Mouse (Mus musculus) cerebellum, postnatal 10 days (tissue): Measurements from ENCODE around the gene Snca.

Experiments used
- DNase-seq, 2 experiments: peaks; one replicate each; pipeline ENCODE4 v3.0.0; 2021; ENCODE audit warnings: mixed read lengths in 2 of 2

Snca gene

DNA sequence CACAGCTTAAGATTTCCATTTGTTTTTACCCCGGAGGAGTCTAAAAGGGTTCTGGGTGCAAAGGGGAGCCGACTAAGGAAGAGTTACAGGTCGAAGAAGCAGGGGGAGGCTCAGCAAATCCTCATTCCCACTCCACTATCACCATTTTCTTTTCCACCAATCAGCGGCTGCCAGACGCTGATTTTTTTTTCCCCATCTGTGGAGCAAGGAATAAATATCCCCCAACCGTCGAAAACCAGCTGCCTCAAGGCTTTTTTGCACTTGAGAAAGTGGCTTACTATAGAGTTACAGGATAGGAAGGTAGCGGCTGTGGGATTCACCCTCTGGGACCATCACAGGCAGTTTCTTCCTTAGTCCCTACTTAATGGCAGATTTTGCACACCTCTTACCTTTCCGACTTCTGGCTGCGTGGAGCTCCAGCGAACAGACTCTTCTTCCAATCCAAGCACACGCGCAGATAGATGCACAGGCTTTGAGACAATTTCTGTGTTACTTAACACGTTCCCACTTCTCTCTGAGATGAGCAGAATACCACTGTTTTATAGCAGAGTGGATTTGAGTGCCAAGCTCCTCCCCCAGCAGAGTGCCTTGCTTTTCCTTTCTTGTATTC lies at the start of gene Snca:
TSS of gene Snca (minus strand) at position 574 of the 610 bp plus-strand sequence.
- peak; percentile 66 to 69 for DNase-seq

GRCm38 (mm10) chr6:60870126-60870525 lies 40.5 kb upstream of the Snca start:
- DNase-seq, result peak; percentile 29 to 51

DNA sequence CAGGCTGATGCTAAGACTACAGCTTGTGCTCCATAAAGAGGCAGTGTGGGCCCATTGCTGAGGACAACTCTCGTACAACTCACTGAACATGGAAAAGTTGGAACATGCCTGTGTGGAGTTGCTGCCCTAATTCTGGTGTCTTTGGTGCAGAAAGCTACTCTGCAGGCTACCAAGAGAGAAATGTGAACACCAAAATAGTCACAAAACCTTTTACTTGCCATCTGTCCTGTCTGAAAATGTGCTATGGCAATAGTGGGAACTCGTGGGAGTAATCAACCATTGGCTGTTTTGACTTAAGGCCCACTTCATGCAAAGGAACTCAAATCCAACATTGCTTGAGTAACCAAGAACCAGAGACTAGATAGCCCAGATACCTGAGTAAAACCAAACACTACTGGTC lies 26.9 kb upstream of the Snca start:
- DNase-seq, result no peak

GRCm38 (mm10) chr6:60851690-60852089 lies 22.0 kb upstream of the Snca start:
- DNase-seq, result no peak

- peak; percentile 87 to 92 for DNase-seq
Observed at GRCm38 (mm10) chr6:60828429-60829264, 1.0 kb downstream of the Snca start.

DNA sequence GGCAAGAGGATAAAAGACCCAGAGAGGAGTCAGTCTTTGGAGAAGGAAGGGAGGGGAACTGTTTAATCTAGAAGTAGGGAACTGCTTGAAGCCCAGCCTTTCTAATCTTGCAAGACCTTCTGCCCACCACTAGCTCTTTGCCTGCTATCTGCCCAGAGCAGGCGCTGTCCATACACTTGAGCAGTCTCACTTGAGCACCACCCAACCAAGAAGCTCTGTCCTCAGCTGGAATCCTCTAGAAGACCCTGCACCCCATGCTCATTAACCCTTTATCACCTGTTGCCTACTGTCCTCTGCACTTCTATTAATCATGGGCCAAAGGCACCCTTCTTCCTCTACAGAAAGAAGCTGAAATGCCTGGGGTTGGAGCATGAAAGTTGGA lies 1.6 kb downstream of the Snca start:
- peak; percentile 45 to 52 for DNase-seq

DNA sequence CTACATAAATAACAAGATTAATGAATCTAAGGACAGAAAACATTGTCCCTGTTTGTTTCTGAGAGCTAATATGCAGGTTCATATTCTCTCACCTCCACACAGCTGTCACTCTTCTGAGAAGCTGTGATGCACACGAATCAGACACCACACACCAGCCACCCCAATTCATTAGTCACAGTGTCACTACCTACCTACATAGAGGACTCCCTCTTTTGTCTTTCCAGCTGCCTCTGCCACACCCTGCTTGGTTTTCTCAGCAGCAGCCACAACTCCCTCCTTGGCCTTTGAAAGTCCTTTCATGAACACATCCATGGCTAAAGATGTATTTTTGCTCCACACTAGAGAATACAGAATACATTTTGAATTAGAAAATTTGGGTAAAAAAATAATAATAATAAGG lies 2.4 kb downstream of the Snca start:
- peak in 1 of 2 experiments; percentile 10 for DNase-seq

DNA sequence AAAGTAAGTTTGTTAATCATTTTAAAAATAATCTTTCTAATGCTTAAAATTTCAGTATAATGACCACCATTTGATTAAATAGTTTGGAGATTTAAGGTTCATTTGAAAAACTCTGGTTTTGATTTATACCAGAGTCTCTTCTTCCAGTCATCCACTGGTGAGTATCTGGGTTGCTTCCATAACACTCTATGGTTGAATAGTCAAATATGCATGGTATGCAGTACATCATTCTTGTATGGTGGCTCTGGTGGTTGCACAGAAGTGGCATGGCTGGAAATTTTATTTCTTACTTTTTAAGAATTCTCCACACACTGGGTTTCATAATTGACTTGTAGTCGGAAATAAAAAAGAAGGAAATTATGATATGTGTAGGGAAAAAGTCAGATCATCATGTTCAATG lies 10.4 kb downstream of the Snca start:
- no peak for DNase-seq

DNA sequence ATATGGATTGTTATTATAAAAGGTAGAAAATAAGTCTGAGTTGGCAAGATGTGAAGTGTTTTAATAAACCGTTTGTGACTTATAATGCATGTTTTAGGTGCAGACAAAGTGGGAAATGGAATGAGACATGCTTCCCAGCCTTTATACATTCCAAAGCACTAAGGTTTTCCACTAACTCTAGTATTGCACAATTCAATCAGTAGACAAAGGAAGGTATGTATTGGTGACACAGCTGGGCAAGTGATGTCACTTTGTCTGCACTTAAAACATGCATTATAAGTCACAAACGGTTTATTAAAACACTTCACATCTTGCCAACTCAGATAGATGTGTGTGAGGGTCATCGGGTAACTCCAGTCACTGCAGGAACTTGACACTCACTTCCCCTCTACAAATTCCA lies 16.1 kb downstream of the Snca start:
- DNase-seq, result no peak

GRCm38 (mm10) chr6:60798266-60798665 lies 31.4 kb downstream of the Snca start:
- DNase-seq, result no peak

DNA sequence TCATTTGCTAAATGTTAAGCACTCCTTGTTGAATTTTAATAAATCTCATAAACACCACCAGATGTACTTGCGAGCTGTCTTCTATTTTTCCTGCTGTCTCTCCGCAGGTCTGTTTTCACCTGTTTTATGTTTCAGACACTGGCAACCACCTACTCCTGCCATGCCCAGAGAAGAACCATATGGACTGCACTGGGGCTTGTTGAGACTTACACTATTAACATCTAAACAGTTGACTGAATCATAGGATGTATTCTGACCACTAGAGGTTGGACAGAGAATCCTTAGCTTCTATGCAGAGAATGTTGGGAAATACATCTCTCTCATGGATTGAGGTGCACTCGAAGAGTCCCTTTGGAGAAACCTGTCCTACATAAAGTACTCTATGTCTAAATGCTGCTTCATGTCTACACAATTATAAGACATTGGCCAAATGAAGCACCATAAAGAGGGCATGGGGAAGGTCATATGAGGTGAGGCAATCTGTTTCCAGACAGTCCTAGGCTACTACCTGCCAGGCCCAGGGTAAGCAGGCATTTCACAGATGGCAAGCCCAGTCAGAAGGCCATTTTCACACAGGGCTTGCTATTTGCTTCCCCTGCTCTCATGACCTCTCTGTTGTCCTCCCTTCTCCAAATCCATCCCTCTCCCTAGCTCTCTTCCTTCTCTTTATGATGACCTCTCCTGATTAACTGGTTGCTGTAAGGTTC lies 35.8 kb downstream of the Snca start:
- peak; percentile 70 to 77 for DNase-seq

- DNase-seq, result peak; percentile 76 to 81
Observed at GRCm38 (mm10) chr6:60786955-60787354, 42.7 kb downstream of the Snca start.

- DNase-seq, result peak; percentile 63 to 66
Observed at GRCm38 (mm10) chr6:60771899-60772298, 57.8 kb downstream of the Snca start.

DNA sequence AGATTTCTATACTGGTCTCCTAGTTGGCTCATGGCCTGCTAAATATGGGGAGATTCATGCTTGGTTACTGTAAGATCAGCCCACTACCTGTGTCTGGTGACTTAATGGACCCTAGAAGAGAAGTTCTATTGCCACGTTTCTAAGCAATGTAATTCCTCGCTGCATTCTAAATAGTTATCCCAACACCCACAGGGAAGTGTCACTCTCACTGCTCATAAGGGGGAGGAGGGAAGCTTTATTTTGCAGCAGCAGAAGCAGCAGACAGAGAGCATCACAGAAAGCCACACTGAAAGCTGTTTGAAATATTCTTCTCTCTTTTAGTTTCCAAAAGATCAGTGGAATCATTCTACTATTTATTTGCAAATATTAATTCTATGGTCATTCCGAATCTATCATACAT lies 64.0 kb downstream of the Snca start:
- no peak for DNase-seq

DNA sequence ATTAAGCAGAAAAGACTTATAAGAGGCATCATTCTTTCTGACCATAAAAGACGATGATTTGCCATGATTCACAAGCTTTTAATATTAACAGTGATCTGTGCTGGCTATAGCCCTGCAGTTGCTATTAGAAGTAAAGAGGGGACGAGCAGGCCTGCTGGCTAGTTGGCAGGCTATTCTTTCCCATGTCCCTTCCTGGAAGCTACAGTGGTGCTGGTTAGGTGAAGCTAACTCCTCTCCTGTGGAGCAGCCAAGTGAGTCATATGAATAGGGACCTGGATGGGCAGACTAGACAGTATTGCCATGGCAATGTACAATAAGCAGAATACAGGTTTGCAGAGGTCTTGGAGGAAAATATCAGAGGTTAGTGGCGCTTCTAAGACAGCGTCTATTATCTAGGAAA lies 66.8 kb downstream of the Snca start:
- peak; percentile 50 to 66 for DNase-seq

GRCm38 (mm10) chr6:60761710-60762109 lies 67.9 kb downstream of the Snca start:
- peak; percentile 14 to 33 for DNase-seq

DNA sequence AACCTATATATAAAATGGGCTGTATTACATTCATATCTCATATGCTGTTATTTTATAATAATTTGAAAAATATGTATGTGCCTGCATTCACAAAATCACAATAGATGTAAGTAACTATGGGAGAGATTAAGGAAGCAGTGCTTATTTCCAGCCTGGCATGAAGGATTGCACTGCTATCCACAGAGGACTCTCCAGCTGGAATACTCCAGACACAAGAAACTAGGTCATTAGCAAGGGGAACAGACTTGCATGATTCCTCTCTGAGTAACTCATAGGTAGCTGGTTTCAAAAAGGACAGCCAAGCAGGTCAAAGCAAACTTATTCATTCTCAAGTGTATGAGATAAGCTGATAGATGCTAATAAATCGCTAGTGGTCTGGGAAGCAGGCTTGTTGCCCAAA lies 74.7 kb downstream of the Snca start:
- DNase-seq, result no peak

- no peak for DNase-seq
Observed at GRCm38 (mm10) chr6:60745965-60746364, 83.7 kb downstream of the Snca start.

DNA sequence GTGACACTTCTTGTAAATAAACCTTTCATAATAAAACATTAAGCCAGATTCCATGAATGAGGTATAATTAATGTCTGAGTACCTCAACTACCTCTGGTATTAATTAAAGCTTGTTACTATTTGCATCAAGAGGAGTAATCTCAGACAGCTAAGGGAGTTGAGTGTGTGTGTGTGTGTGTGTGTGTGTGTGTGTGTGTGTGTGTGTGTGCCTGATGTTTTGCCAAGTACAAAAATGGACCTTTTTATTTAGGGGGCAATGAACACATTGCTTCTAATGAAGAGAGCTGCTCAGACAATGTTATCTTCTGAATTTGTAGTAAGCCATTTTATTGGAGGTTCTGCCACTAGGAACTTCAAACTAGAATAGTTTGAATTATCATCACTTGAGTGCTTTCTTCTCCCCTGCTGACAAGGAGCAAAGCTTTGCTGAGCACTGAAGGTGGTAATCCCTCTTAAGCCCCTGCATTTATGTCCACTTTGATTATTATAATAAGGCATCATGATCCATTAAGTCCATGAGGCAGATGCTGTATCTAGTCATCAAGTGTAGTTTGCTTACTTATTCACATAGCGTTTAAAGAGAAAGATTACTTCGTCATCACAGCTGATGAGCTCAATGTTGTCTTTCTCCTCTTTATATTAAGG lies 88.1 kb downstream of the Snca start:
- no peak for DNase-seq

GRCm38 (mm10) chr6:60739776-60740175 lies 89.9 kb downstream of the Snca start:
- no peak for DNase-seq

DNA sequence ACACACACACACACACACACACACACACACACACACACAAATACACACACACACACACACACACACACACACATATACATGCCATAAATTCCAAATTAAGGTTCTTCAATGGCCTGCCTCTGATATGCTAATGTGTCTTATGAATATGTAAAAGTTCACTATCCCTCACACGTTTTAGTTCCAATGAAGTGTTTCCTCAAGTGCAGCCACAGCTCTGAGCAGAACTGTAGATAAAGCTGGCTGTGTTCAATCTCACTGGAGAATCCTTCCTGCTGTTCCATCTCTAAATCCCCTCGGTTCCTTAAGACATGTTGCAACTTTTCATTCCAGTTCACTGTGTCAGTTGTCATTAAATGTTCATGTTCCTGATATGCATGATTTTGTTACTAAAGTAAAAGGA lies 98.5 kb downstream of the Snca start:
- DNase-seq, result no peak

- DNase-seq, result peak; percentile 71 to 75
Observed at GRCm38 (mm10) chr6:60724110-60724829, 105.4 kb downstream of the Snca start.

DNA sequence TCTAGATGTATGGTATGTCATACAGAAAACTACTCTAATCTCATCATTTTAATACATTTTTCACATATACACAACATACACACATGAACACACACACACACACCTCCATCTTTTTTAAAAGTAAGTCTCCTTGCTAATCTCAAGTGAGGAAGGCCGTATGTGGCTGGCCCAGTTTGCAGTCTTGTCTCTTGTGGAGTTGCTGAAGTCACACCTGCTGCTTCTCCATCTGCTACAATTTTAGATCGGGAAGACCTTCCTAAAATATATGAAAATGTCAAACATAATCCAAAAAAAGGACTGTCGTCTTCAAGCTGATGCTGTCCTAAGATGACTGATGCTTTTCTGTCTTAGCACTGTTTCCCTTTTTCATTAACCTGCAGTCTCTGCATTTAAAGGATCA lies 112.1 kb downstream of the Snca start:
- peak; percentile 64 to 73 for DNase-seq
